Mouse (Mus musculus) myocyte (in vitro differentiated cells): ENCODE data around the gene Prrc2b.

Source experiments
- CEBPB ChIP-seq: IDR thresholded peaks from 2 replicates; pipeline ENCODE4 v1.6.1; 2011; ENCODE audit warnings: mild to moderate bottlenecking, moderate library complexity; ENCODE audit not compliant: poor library complexity, insufficient read depth, severe bottlenecking
- MAX ChIP-seq: IDR thresholded peaks from one replicate; pipeline ENCODE4 v1.6.1; 2011; ENCODE audit warnings: low read depth, mild to moderate bottlenecking, control low read depth
- POLR2A ChIP-seq: IDR thresholded peaks from one replicate; pipeline ENCODE4 v1.6.1; 2011; ENCODE audit warnings: low read depth, mild to moderate bottlenecking, control low read depth, moderate library complexity; ENCODE audit not compliant: insufficient read length
- USF1 ChIP-seq: IDR thresholded peaks from one replicate; pipeline ENCODE4 v1.6.1; 2011; ENCODE audit warnings: low read depth, mild to moderate bottlenecking, control low read depth, moderate library complexity

GRCm38 (mm10) chr2:32167819-32168218, 16.9 kb downstream of the Prrc2b start:
- TF ChIP-seq USF1 (no peak), POLR2A (peak; percentile 75), CEBPB (peak; percentile 72; the same call in 1 of the 2 replicates), MAX (no peak)
